Mouse (Mus musculus) adrenal gland (tissue): ENCODE data around the gene Fat3.

Experiments
- intact Hi-C: fragments of 180-260 bp; cut with DNase I; formaldehyde crosslinking; loops from one replicate; pipeline ENCODE4 v1.15.1; 2025

The Fat3 gene

DNA sequence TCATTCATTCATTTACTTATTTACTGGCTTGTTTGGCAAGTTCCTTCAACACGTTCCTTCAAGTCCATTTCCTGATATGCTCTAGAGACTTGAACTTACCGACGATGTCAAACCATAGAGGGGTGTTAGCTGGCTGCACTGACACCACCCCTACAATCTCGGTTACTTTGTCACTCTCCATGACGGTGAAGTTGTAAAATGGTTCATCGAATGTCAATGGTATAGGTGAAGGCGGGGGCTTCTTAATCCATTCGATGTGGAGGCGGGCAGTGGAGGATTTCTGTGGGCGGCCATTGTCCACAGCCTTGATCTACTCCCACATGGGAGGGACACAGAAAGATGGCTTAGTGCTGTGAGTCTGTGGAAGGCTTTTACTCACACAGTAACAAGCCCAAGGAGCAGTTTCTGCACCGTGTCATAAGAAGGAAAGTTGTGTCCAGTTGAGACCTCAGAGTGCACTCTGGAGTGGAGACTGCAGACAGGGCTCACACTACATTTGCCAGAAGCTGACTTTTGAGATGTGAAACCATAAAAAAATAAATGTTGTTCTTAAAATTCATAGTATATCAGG is 471.3 kb downstream of the Fat3 start:
- intact Hi-C loops, result no loop called here

DNA sequence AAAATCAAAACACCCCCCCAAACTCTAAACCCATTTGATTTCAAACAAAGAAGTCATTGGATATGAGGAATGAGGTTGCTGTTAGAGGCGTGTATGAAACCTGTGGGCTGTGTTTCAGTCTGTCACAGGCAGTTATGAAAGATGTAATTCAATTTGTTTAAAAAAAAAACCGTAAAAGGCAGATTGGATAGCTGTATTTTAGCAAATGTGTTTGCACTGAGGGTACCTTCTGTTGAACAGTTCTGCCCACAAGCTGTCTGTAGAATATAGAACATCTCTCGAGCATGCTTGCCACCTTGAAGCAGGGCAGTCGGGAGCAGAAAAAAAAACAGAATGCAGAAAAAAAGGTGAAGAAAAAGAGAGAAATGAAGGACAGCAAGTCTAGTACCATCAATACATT is 472.0 kb downstream of the Fat3 start:
- intact Hi-C loops, result no loop called here

- intact Hi-C loops, result no loop called here
Observed at GRCm38 (mm10) chr9:16028394-16028911, 472.6 kb downstream of the Fat3 start.

DNA sequence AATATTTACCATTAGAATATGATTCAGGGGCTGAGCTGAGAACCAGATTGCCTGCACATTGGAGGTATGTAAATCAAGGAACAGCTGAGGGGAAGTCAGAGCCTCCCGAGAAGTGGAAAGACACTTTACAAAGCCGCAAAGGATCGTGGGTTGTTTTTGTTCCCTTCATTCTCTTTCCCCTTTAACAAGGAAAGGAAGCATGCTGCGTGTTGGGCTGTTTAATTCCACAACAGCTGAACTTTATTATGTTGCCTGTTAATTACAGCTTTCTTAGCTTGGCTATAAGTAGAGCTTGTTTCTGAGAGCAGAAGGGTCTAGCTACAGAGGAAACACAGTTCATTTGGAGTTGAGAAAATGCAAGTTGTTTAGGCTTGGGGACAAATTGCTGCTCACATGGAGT is 475.0 kb downstream of the Fat3 start:
- intact Hi-C loops, result no loop called here

- intact Hi-C loops, result no loop called here
Observed at GRCm38 (mm10) chr9:16024706-16025105, 476.4 kb downstream of the Fat3 start.

GRCm38 (mm10) chr9:16014115-16014514 is 487.0 kb downstream of the Fat3 start:
- intact Hi-C loops, result no loop called here

DNA sequence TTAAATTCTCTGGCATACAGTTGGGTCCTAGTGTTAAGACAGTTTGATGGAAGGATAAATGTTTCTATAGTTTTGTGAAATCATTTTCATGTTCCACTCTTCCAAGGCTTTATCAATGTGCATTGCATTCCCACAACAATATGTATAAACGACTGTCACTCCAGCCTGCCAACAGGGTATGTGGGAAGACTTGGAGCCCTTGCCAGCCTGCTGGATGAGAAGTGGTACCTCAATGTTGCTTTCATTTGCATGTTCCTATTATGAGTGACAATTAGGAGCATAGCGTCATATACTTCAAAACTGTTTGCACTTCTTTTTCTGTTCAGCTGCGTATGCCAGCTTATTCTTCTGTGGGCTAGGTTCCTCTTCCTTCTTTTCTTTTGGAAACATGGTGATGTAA is 489.7 kb downstream of the Fat3 start:
- intact Hi-C loops, result no loop called here

DNA sequence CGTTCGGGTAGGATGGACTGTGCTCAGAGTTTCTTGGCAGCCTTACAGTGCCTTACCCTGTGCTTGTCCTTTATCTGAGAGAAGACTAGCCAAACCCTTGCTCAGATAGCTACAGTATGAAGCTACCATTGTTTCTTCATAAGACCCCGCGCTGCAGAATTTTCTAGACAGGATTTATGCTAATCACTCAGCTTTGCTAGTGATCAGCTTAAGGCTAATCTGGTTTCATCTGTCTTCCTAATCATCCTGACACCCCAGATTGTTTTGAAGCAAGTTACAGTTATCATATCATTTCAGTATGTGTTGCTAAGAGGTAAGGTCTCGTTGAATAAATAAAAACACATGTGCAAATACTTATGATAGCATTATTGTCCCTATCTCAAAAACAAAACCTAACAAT is 493.6 kb downstream of the Fat3 start:
- intact Hi-C loops, result no loop called here

DNA sequence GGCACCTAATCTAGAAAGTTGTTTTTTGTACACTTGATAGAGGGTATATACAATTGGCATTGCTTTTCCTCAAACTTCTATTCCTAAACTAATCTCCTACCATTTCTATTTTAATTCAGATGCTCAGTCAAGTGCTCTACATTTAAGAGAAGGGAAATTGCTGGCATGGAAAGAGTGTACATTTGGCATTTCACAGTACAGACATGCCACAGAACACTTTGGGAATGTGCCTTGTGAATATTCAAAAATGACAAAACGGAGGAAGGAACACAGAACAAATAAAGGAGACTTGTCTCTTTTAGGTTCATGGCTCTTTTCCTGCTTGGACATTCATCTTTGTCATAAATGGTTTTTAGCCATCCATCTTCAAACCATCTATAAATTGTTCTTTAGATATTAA is 498.1 kb downstream of the Fat3 start:
- intact Hi-C loops, result no loop called here

DNA sequence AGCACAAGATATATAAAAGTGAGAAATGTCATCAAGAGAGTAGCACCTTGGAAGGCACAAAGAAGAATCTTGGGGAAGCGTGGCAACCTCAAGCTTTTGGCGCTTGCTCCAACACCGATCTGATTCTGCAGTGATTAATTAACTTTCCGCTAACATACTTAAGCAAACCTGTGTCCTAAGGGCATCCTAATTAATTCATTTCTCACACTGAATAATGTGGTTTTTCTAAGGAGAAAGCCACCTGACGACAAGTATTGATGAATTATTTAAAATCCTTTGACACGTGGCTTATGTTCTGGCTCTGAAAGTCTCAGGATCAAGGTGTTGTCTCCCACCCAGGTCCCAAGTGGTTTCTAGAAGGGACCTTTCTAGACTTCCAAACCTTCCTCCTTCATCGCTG is 506.3 kb downstream of the Fat3 start:
- intact Hi-C loops, result no loop called here

DNA sequence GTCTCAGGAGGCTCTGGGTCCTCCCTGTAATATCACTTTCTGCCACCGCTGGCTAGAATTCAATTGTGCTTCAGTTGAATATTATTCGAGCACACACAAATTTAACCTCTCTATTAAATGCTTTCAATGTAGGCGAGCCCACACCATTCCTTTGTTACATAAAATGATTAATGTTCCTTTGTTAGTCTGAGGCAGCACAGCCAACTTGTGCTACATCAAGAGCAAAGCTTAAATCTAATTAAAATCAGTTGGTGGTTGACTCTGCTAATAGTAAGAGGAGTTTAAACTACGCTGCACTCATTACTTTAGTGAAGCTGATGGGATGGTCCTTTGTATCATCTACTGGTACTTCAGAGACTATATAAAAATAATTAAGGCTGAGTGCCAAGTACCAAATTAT is 506.9 kb downstream of the Fat3 start:
- intact Hi-C loops, result no loop called here

GRCm38 (mm10) chr9:15992158-15992846 is 508.8 kb downstream of the Fat3 start:
- intact Hi-C loops, result no loop called here

DNA sequence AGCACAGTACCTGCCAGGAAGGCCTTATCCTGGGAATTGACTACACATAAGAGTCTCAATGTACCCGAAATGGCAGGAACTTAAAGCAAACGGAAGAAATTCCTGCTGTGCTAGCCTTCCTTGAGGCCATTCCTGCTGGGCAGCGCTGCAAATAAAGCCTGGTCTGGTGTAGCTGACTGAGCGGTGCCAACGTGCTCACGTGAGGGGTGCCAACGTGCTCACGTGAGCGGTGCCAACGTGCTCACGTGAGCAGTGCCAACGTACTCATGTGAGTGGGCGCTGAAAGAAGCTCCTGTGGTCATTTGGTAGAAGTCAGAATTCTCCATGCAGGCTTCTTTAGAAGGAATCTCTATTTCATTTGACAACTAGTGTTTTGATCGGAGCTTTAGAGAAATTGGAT is 522.8 kb downstream of the Fat3 start:
- intact Hi-C loops, result no loop called here

DNA sequence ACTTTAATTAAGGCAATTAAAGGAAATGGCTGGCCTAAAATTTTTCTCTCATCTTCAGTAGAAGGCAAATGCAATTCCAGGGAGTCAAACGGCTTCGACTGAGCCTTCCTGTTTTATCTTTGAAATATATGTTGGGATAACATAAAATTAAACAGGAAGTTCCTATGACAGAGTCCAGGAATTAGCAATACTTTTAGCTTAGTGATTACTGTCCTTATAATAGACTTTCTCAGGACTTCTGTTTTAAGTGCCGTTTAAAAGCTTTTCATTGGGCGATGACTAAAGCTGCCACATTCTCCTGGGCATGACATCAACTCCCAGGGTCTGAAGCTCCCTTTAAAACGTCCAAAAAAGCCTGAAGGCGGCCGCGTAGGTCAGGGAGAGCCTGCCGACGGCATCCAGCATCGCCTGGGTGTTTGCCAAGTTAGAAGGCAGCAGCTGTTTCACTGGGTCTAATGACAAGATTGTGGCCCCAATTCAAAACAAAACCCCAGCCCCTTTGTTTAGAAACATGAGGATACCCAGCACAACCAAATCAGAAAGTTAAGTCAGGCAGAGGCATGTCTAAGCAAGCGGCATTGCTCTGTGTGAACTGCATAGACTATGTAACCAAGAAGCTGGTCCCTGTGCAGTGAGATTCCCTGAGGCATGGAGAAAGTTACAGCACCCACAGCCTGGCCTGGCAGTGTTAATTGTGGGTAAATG is 524.0 kb downstream of the Fat3 start:
- intact Hi-C loops, result no loop called here

DNA sequence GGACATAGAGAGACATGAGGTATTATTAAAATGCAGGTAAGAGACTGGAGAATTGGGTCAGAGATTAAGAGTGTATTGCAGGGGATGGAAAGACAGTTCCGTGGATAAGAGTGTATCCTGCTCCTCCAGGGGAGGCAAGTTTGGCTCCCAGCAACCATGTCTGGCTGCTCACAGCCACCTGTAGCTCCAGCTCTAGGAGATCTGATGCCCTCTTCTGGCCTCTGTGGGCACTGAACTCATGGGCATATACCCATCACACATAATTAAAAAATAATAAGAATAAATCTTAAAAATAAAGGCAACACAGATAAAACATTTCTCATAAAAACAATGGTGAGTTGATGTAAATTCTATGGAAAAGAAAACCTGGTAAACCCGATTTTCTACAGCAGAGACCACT is 525.1 kb downstream of the Fat3 start:
- intact Hi-C loops, result no loop called here

DNA sequence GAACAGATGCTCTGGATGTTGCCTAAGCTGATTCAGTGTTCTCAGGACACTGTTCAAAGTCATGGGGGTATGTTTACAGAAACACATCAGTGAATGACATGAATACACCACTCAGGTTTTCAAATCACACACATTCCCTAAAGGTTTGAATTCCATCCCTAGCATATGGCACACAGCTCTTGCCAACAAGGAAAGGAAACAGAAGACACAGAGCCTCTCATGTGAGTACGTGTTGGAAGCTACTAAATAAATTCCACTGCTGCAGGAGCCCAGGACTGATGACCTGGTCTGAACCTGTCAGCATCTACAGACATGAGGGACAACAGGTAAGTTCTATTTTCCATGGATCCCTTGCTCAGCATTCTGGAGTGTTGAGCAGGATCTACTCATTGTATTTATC is 528.9 kb downstream of the Fat3 start:
- intact Hi-C loops, result no loop called here

DNA sequence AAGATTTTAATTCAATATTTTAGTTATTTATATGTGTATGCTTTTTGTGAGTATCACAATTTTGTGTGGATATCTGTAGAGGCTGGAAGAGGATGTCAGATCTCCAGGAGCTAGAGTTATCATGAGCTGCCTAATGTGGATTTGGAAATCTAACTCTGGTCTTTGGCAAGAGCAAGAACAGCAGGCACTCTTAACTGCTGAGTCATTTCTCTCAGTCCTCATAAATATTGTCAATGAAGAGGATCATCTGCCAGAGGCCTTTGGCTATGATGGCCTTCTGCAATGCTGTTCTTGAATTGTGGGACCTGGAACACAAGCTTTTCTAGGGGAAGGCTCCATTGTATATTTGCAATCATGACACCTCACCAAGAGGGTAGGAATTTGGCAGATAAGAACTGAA is 529.7 kb downstream of the Fat3 start:
- intact Hi-C loops, result no loop called here

- intact Hi-C loops, result no loop called here
Observed at GRCm38 (mm10) chr9:15964198-15964597, 536.9 kb downstream of the Fat3 start.

DNA sequence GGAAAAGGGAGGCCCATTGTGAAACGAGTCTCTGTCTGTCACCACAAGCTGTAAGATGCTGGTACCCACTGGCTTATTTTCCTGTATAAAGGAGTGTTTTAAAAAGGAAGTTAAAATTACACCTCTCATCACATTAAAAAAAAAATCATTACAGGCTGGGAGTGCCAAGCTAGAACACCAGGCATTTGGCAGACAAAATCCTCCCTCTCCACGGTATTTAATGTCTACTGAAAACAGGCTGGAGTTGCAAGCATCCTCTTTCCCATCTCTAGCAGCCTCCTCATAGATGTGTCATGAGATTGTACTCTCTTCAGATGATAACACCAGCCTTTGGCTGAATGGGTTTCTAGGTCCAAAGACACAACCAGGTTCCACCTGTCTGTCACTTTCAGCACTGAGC is 538.2 kb downstream of the Fat3 start:
- intact Hi-C loops, result no loop called here

DNA sequence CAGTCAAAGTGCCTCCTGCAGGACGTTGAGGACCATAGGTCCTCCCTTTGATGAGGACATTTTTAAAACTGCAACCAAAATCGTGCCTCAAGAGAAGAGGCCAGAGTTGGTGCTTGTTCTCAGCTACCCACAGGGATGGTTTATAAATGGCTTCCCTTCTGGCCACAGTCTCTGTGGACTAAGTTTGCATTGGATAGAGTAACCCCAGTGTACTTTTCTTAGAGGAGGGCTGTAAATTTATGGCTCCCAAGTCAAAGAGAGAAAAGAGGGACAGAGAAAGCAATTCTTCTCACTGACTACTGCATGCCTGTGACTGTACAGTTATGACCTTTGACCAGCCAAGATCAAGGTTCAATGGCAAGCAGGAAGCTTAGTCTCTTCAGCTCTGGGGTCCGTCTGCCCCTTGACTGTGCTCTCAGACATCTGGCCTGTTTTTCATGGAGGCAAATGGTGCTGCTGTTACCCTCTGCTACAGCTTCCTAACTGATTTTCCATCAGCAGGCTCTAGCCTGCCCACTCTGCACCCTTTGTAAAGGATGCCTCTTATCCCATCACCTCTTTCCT is 542.8 kb downstream of the Fat3 start:
- intact Hi-C loops, result no loop called here

GRCm38 (mm10) chr9:15957816-15958215 is 543.3 kb downstream of the Fat3 start:
- intact Hi-C loops, result no loop called here

DNA sequence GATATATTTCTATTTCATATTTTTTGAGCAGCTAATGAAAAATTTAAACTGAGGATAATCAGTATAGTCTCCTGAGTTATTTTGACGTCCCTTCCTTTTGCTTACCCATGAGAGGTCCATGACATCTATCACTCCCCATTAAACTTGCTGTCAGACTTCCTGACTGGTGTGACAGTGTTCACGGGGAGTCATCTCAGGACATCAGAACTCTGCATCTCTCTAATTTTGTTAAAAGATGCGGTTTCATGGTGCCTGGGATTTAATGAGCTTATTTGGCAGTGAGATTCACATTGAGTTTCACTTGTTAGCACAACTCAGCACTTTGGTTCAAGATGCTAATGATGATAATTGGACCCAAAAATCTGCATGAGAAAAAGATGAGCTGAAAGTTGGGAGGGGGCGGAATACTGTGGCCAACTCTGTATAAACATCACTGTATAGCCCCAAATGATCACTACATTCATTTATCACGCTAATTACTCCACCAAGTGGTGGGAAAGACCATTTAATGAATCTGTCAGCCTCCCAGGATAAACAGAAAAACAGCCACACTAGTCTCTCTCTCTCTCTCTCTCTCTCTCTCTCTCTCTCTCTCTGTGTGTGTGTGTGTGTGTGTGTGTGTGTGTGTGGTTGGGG is 545.8 kb downstream of the Fat3 start:
- intact Hi-C loops, result no loop called here
